In genomic region chr5:150457165-150457903, GRCm38 (mm10) we compare ENCODE assay signal across 10 mouse cellular contexts.
DNase-seq lines count a peak whose midpoint lies in the region; ATAC-seq and TF ChIP-seq lines count a peak whose summit lies in the region.
"Had no signal": no experiment of that assay in that cellular context is flagged by ENCODE, and none has a peak within 500 bp of the region (broad histone marks: within the 10 kb centered on the region; RNA-seq: fewer than 3 reads in every experiment).

No protein-coding gene starts in this region.

- H3K36me3 ChIP-seq in hindbrain, postnatal 0 days (ENCODE audit: insufficient read depth, low read length) = peaks cover 67% of the 10 kb centered on the region
- H3K36me3 ChIP-seq in hindbrain, embryonic 14.5 days (replicated peaks; ENCODE audit: control insufficient read depth, insufficient read depth) = peaks cover 85% of the 10 kb centered on the region
- peaks cover 92% of the 10 kb centered on the region for H3K36me3 ChIP-seq in heart, embryonic 13.5 days
- H3K36me3 ChIP-seq: G1E had no signal

- peak overlapping the region; percentile 32; the same call in 1 of the 2 replicates for H3K27ac ChIP-seq in hindbrain, postnatal 0 days
- no peak overlapping the region for H3K27ac ChIP-seq in hindbrain, embryonic 14.5 days
- peak overlapping the region; percentile 59 for H3K27ac ChIP-seq in heart, embryonic 13.5 days (replicated peaks)

- H3K4me3 ChIP-seq in hindbrain, postnatal 0 days (ENCODE audit: low read length) = no peak overlapping the region
- H3K4me3 ChIP-seq in hindbrain, embryonic 14.5 days (replicated peaks; ENCODE audit: low read length) = no peak overlapping the region
- H3K4me3 ChIP-seq in heart, embryonic 13.5 days = no peak overlapping the region

- H3K9ac ChIP-seq in hindbrain, postnatal 0 days (replicated peaks; ENCODE audit: low read length) = no peak overlapping the region
- H3K9ac ChIP-seq in hindbrain, embryonic 14.5 days = no peak overlapping the region
- H3K9ac ChIP-seq in heart, embryonic 13.5 days = no peak overlapping the region

- 86% methylated on average over 17 of the region's 17 CpGs for WGBS in hindbrain, postnatal 0 days
- 81% methylated on average over 17 of the region's 17 CpGs for WGBS in hindbrain, embryonic 14.5 days
- 80% methylated on average over 17 of the region's 17 CpGs for WGBS in heart, embryonic 13.5 days

- no peaks in the 10 kb centered on the region for H3K27me3 ChIP-seq in hindbrain, postnatal 0 days (ENCODE audit: insufficient read depth, low read length)
- H3K27me3 ChIP-seq in hindbrain, embryonic 14.5 days (ENCODE audit: control insufficient read depth, insufficient read depth, low read length) = no peaks in the 10 kb centered on the region
- H3K27me3 ChIP-seq in heart, embryonic 13.5 days (replicated peaks) = no peaks in the 10 kb centered on the region

- H3K4me2 ChIP-seq in hindbrain, postnatal 0 days (ENCODE audit: low read depth, low read length) = no peak overlapping the region
- no peak overlapping the region for H3K4me2 ChIP-seq in hindbrain, embryonic 14.5 days (replicated peaks)
- 0 out of 2 replicates have a peak overlapping the region, but pooled peaks have one; percentile 4 for H3K4me2 ChIP-seq in heart, embryonic 13.5 days

- H3K9me3 ChIP-seq in hindbrain, postnatal 0 days (ENCODE audit: low read length) = no peaks in the 10 kb centered on the region
- H3K9me3 ChIP-seq in hindbrain, embryonic 14.5 days (ENCODE audit: control insufficient read depth, low read length) = no peaks in the 10 kb centered on the region
- peaks cover 23% of the 10 kb centered on the region for H3K9me3 ChIP-seq in heart, embryonic 13.5 days

- no peak for TF ChIP-seq CTCF in hindbrain, postnatal 0 days (IDR thresholded peaks at IDR 0.05; ENCODE audit: low read depth)

- no peaks in the 10 kb centered on the region for H3K4me1 ChIP-seq in hindbrain, postnatal 0 days (ENCODE audit: insufficient read depth, low read length)
- H3K4me1 ChIP-seq in hindbrain, embryonic 14.5 days (replicated peaks; ENCODE audit: control insufficient read depth, insufficient read depth, low read length) = no peaks in the 10 kb centered on the region
- peaks cover 7% of the 10 kb centered on the region; the same call in 1 of the 2 replicates for H3K4me1 ChIP-seq in heart, embryonic 13.5 days

- no peak for DNase-seq in hindbrain, postnatal 0 days (ENCODE audit: low spot score)
- no peak for DNase-seq in hindbrain, embryonic 14.5 days (ENCODE audit: low spot score)
- DNase-seq in kidney, postnatal 10 days = peak; percentile 31
- DNase-seq in lung, postnatal 36 days = peak; percentile 81
- no peak for DNase-seq in layer of hippocampus, adult 9-11 months
- DNase-seq in urinary bladder, postnatal 10 days (ENCODE audit: low spot score) = no peak
- DNase-seq in right cerebral cortex, postnatal 25 days = no peak

- no peak for ATAC-seq in hindbrain, postnatal 0 days
- ATAC-seq in hindbrain, embryonic 14.5 days (ENCODE audit: low FRiP score) = no peak
- ATAC-seq in heart, embryonic 13.5 days (ENCODE audit: extremely low read depth, insufficient number of reproducible peaks, low FRiP score, low TSS enrichment) = no peak
- ATAC-seq: inflammation-experienced regulatory T-cells, adult 6 months had no signal

Comparison
In these comparisons a context has a peak if more than half of its experiments do, and no peak if none do; other contexts are left out.
1. DNase-seq: peak in kidney, postnatal 10 days (single experiment) and lung, postnatal 36 days (single experiment); none in hindbrain, postnatal 0 days (single experiment), hindbrain, embryonic 14.5 days (single experiment), layer of hippocampus, adult 9-11 months (single experiment), urinary bladder, postnatal 10 days (single experiment) and right cerebral cortex, postnatal 25 days (single experiment).